Comparison of ENCODE assay signal across 25 mouse cellular contexts in genomic region chr10:99310204-99310603, GRCm38 (mm10). TPM values are rescaled to one million over a fixed set of nuclear protein-coding genes. Genes with fewer than 3 reads are reported as not detected.
DNase-seq lines count a peak whose midpoint lies in the region; ATAC-seq and TF ChIP-seq lines count a peak whose summit lies in the region.
"Had no signal": no experiment of that assay in that cellular context is flagged by ENCODE, and none has a peak within 500 bp of the region (broad histone marks: within the 10 kb centered on the region; RNA-seq: fewer than 3 reads in every experiment).

No protein-coding gene starts in this region.

- H3K27me3 ChIP-seq in forebrain, postnatal 0 days (ENCODE audit: insufficient read depth, low read length) = no peaks in the 10 kb centered on the region
- H3K27me3 ChIP-seq in forebrain, embryonic 14.5 days (replicated peaks; ENCODE audit: control insufficient read depth, insufficient read depth, low read length) = no peaks in the 10 kb centered on the region
- H3K27me3 ChIP-seq: neural tube, embryonic 15.5 days had no signal

- peak; percentile 43 for ATAC-seq in forebrain, postnatal 0 days
- ATAC-seq in forebrain, embryonic 14.5 days = no peak
- no peak for ATAC-seq in megakaryocyte-erythroid progenitor cell, adult 5-6 weeks (replicated peaks; ENCODE audit: low FRiP score, low TSS enrichment, poor library complexity, severe bottlenecking)
- ATAC-seq: midbrain, embryonic 16.5 days had no signal

- no peak for TF ChIP-seq CTCF in forebrain, postnatal 0 days (IDR thresholded peaks at IDR 0.05; ENCODE audit: low read depth)

- H3K9ac ChIP-seq in forebrain, postnatal 0 days = no peak overlapping the region
- H3K9ac ChIP-seq in forebrain, embryonic 14.5 days (ENCODE audit: low read length) = no peak overlapping the region
- H3K9ac ChIP-seq: hindbrain, embryonic 14.5 days; neural tube, embryonic 15.5 days had no signal

- H3K4me2 ChIP-seq in forebrain, postnatal 0 days (ENCODE audit: low read depth) = no peak overlapping the region
- no peak overlapping the region for H3K4me2 ChIP-seq in forebrain, embryonic 14.5 days (ENCODE audit: low read length)
- H3K4me2 ChIP-seq: hindbrain, embryonic 14.5 days; liver, embryonic 11.5 days; neural tube, embryonic 15.5 days had no signal

- H3K36me3 ChIP-seq in forebrain, postnatal 0 days (ENCODE audit: insufficient read depth) = no peaks in the 10 kb centered on the region
- no peaks in the 10 kb centered on the region for H3K36me3 ChIP-seq in forebrain, embryonic 14.5 days (ENCODE audit: control insufficient read depth, insufficient read depth, low read length)
- H3K36me3 ChIP-seq: forebrain, embryonic 10.5 days; neural tube, embryonic 15.5 days had no signal

- no peak overlapping the region for H3K4me3 ChIP-seq in forebrain, postnatal 0 days (ENCODE audit: low read depth, low read length)
- H3K4me3 ChIP-seq in forebrain, embryonic 14.5 days (ENCODE audit: low read depth, low read length) = no peak overlapping the region
- H3K4me3 ChIP-seq: forebrain, embryonic 10.5 days; megakaryocyte, embryonic 14.5 days; neural tube, embryonic 15.5 days had no signal

- no peaks in the 10 kb centered on the region for H3K9me3 ChIP-seq in forebrain, postnatal 0 days (ENCODE audit: low read length)
- H3K9me3 ChIP-seq in forebrain, embryonic 14.5 days (replicated peaks; ENCODE audit: control insufficient read depth, low read length) = no peaks in the 10 kb centered on the region
- H3K9me3 ChIP-seq: forebrain, embryonic 10.5 days; megakaryocyte, embryonic 14.5 days; neural tube, embryonic 15.5 days had no signal

- H3K4me1 ChIP-seq in forebrain, postnatal 0 days (ENCODE audit: insufficient read depth) = no peaks in the 10 kb centered on the region
- no peaks in the 10 kb centered on the region for H3K4me1 ChIP-seq in forebrain, embryonic 14.5 days (ENCODE audit: control insufficient read depth, insufficient read depth, low read length)
- H3K4me1 ChIP-seq: neural tube, embryonic 15.5 days had no signal

- WGBS in forebrain, postnatal 0 days = 73% methylated on average over 10 of the region's 10 CpGs
- 89% methylated on average over 10 of the region's 10 CpGs for WGBS in forebrain, embryonic 14.5 days

- peak overlapping the region; percentile 35; the same call in 1 of the 2 replicates for H3K27ac ChIP-seq in forebrain, postnatal 0 days (ENCODE audit: low read depth, low read length)
- no peak overlapping the region for H3K27ac ChIP-seq in forebrain, embryonic 14.5 days (ENCODE audit: low read depth, low read length)
- H3K27ac ChIP-seq: forebrain, embryonic 10.5 days; hindbrain, embryonic 14.5 days; neural tube, embryonic 15.5 days had no signal

- peak; percentile 20 for DNase-seq in forebrain, postnatal 0 days
- DNase-seq in forebrain, embryonic 14.5 days (ENCODE audit: low spot score) = no peak
- DNase-seq in brain, adult 2 months (ENCODE audit: low read depth, low spot score) = peak; percentile 87
- peak; percentile 76 to 79 for DNase-seq in left cerebral cortex, adult 9 months (ENCODE audit: low spot score in 2 of 2)
- DNase-seq in right cerebral cortex, postnatal 14 days = peak; percentile 26
- DNase-seq in thymus, postnatal 14 days = no peak
- DNase-seq in thymus, postnatal 10 days (ENCODE audit: low spot score in 2 of 2) = no peak
- DNase-seq: adrenal gland, postnatal 14 days; cerebellum, adult 18-20 months; cerebellum, postnatal 25 days; gastrocnemius, postnatal 36 days; heart, postnatal 36 days; kidney, adult 8-10 months; kidney, postnatal 36 days; lung, adult 18-20 months; lung, postnatal 14 days; spleen, adult 18-20 months; thymus, adult 18-20 months had no signal

RNA-seq across cellular contexts. Expression of gene Dusp6, which starts 47.2 kb away (rescaled TPM):
- 57.5 and 58.3 TPM in 2 replicates for total RNA-seq in forebrain, postnatal 0 days (2014; rRNA removed)
- 38.7 and 43.7 TPM in 2 replicates for polyA plus RNA-seq in forebrain, postnatal 0 days (2015; fragmentation: Nextera tagmentation; extraction: Ambion mirVana)
- 34.1 and 40.1 TPM in 2 replicates for polyA plus RNA-seq in forebrain, embryonic 14.5 days (2014; fragmentation: Nextera tagmentation; extraction: Ambion mirVana)
- total RNA-seq in megakaryocyte-erythroid progenitor cell, adult 5-6 weeks (2014; fragmentation: Nextera tagmentation) = 5.4 and 14.8 TPM in 2 replicates
- total RNA-seq in megakaryocyte-erythroid progenitor cell, adult 5-6 weeks (2017) = 20.6 and 20.9 TPM in 2 replicates

Comparison
In these comparisons a context has a peak if more than half of its experiments do, and no peak if none do; other contexts are left out.
1. DNase-seq: peak in forebrain, postnatal 0 days (single experiment), brain, adult 2 months (single experiment), left cerebral cortex, adult 9 months (2 of 2) and right cerebral cortex, postnatal 14 days (single experiment); none in forebrain, embryonic 14.5 days (single experiment), thymus, postnatal 14 days (single experiment) and thymus, postnatal 10 days (0 of 2).